Mouse (Mus musculus) spleen, postnatal 36 days (tissue): ENCODE data around the gene Olfr1116.
"Not testable (repeated sequence)": the region's sequence is repeated elsewhere in the genome, so short reads cannot be mapped to it uniquely, and the experiment has no call there.

ENCODE experiments used
- DNase-seq, 2 experiments: peaks; one replicate each; pipeline ENCODE4 v3.0.0; 2022; ENCODE audit warnings: low spot score in 2 of 2, mixed read lengths in 1 of 2

Gene Olfr1116

GRCm38 (mm10) chr2:87267234-87267633 lies at the start of gene Olfr1116:
Gene Olfr1116 (plus strand): TSS chr2:87267534.
- DNase-seq, result no peak

- DNase-seq, result no peak
Measured at GRCm38 (mm10) chr2:87247713-87248112, 19.6 kb upstream of the Olfr1116 start, which contains the start of gene Olfr1115. Gene Olfr1115 (plus strand): TSS chr2:87248013.

DNA sequence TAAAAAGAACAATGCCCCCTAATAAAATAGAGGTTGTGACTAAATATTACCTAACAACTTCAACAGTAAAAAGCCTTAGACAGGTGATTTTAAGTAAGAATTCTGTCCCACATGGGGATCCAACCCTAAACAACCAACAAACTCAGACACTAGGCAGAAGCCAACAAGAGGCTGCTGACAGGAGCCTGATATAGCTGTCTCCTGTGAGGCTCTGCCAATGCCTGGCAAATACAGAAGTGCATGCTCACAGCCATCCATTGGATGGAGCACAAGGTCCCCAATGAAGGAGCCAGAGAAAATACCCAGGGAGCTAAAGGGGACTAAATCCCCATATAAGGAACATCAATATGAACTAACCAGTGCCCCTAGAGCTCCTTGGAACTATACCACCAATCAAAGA lies 26.6 kb downstream of the Olfr1116 start:
- not testable (repeated sequence) for DNase-seq

DNA sequence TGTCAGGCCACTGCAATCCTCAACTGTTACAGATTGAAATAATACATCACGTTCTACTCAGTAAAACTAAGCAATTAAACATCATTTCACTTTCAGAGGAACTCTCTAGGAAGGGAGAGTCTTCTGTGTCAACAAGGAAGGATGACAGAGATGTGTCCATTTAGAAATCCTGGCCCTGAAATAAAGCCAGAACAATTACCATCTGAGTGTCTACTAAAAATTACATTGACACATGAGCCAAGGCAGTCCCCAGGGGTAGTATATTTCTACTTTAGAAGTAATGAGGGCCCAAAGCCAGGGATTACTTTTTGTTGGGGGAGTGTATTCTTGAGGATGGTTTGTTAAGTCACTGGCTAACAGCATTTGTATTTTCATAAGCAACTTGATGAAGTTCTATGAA lies 39.9 kb downstream of the Olfr1116 start, which contains the start of gene Olfr1118:
Gene Olfr1118, plus strand, starts transcription at position 301 of the 400 bp plus-strand sequence.
- no peak for DNase-seq
